Mouse (Mus musculus) bone marrow macrophage, adult 2 months (primary cell): ENCODE results near the gene Gjd2.

ENCODE experiments used
- CTCF ChIP-seq: IDR thresholded peaks from 2 replicates; pipeline ENCODE4 v1.5.1; 2012; ENCODE audit warnings: low read depth, mild to moderate bottlenecking, low read length, moderate library complexity
- POLR2A ChIP-seq: IDR thresholded peaks from 2 replicates; pipeline ENCODE4 v1.6.1; 2012; ENCODE audit warnings: mild to moderate bottlenecking, low read depth, low read length, borderline replicate concordance

- TF ChIP-seq CTCF (no peak), POLR2A (no peak)
Measured at GRCm38 (mm10) chr2:114013295-114013771, at the start of gene Gjd2.
